Mouse (Mus musculus): ENCODE measurements around the gene Ddo. TPM values are rescaled to one million over a fixed set of nuclear protein-coding genes. Genes with fewer than 3 reads are reported as not detected.

Gene Ddo
- total and polyA plus RNA-seq, 3 experiments: 5.7 to 12.9 (median 12.4) TPM

- DNase-seq: no peak
These were observed 86.9 kb downstream of the Ddo start for GRCm38 (mm10) chr10:40716713-40717112.

DNA sequence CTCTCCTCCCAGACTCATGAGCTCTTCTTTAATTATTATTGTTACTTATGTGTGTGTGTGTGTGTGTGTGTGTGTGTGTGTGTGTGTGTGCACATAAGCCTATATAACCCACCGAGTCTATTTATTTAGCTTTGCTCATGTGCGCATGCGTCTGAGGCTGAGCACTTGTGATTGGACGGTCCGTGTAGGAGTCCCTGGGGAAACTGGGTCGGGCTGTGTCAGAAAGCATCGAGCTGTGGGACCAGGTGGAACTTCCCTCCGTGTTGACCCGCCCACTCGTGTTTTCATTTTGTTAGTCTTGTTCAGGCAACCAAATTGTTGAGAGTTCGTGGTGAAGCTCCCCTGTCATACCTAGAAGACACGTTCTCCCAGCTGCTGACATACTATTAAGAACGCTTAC lies 88.6 kb downstream of the Ddo start:
- no peak for DNase-seq

- DNase-seq: peak; percentile 34
These were observed 89.3 kb downstream of the Ddo start for GRCm38 (mm10) chr10:40719062-40719461.

GRCm38 (mm10) chr10:40720883-40721282 lies 91.1 kb downstream of the Ddo start:
- DNase-seq: no peak

DNA sequence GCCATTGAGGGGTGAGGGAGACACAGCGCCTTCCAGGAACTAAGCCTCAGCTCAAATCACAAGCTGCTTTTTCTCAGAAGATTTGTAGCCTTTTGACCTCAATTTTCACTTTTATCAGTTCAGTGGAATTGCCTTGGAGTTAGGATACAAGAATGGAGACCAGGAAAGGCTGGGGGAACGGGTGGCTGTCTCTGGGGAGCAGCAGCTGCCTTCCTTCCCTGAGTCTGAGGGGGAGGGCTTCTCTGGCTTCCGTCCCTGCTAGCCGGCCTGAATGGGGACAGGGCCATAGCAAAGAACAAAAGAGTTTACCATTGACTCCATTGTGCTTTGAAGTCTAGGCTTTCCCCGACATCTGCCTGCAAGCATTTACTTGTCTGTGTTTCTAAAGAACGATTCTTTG lies 94.5 kb downstream of the Ddo start:
- DNase-seq: no peak

GRCm38 (mm10) chr10:40725066-40725465 lies 95.3 kb downstream of the Ddo start:
- DNase-seq: no peak

DNA sequence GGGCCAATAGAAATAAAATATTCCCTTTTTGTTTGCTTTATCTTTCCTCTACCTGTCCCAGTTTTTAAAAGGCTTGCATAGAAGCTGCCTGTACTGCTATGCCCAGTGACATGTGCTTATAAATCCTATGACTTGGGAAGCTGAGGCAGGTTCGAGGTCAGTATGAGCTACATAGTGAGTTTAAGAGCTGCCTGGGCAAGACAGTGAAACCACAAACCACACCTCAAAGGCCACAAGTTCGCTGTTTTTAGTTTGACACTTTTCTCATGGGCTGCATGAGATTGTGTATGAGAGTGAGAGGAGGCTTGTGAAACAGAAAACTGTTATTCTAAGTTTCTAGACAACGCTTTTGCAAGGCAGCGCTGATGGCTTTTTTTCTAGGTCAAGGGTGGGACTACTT lies 95.7 kb downstream of the Ddo start:
- peak; percentile 40 for DNase-seq

GRCm38 (mm10) chr10:40726288-40726902 lies 96.6 kb downstream of the Ddo start:
- no peak for DNase-seq

DNA sequence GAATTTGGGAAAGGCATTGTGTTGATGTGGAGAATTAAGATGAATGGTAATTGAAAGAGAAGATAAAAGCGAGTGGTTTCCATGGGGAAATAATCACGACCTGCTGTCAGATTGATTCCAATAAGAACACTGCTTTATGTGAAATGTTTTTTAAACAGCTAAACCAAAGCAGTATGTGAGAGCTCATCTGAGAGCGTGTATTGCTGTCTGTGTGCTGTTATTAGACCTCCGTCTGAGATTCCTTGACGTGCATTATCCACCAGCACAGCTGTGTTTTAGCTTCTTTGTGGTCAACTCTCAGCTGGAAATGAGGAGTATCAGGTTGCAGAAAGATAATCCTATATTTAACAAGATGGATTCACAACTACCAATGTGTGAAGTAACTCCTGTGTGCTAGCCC lies 97.2 kb downstream of the Ddo start:
- no peak for DNase-seq

DNA sequence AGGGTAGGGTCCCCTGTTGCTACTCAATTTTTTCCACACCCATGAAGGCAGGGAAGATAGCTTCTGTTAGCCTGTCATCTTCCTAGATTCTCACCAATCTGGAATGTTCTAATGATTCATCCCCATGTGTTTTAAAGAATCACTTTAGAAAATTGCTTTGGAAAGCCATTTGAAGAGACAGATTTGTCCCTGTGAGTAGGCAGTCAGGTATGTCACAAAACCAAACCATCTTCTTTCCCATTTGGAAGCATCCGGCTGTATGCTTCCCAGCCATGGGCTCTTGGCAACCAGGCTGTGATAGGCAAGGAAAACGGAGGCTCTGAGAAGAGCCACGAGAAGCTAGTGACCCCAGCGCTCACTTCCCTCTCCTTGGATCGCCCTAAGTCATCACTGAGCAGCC lies 100.4 kb downstream of the Ddo start:
- no peak for DNase-seq

Other genes starting within 250 kb of the Ddo start
- not detected for gene Slc22a16, start 59.7 kb upstream of the Ddo start, total RNA-seq (2021)
- not detected in 2 replicates for gene Slc22a16, start 59.7 kb upstream of the Ddo start, polyA plus RNA-seq (2012; rRNA removed)
- 1 to 10 TPM; 5.8 to 8.9 TPM for gene Mettl24, start 53.3 kb downstream of the Ddo start, total RNA-seq (2021)
- 2.7 and 3.7 TPM in 2 replicates for gene Mettl24, start 53.3 kb downstream of the Ddo start, polyA plus RNA-seq (2012; rRNA removed)